Mouse (Mus musculus) stomach, postnatal 0 days (tissue): Measurements from ENCODE around the gene Oasl1.

Experiments used
- CTCF ChIP-seq: IDR thresholded peaks from 2 replicates; pipeline ENCODE4 v1.5.1; 2016; ENCODE audit warnings: antibody characterized with exemption, low read depth, mild to moderate bottlenecking, moderate library complexity
- EP300 ChIP-seq: optimal IDR thresholded peaks from 2 replicates; pipeline ENCODE3; 2016; ENCODE audit warnings: antibody characterized with exemption

DNA sequence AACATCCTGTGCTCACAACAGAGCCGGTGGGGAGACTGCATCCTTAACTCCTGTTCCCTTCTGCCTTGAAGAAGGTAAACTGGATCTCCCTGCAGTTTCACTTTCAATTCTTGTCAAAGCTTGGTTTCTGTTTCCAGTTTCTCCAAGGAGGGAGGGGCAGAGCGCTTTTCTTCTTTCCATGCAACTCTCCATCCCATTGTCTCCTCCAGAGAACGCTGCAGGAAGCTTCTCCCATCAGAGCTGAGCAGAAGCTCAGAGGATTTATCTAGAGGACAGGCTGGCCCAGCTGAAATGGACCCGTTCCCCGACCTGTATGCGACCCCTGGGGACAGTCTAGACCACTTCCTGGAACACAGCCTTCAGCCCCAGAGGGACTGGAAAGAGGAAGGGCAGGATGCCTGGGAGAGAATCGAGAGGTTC lies 25.7 kb upstream of the Oasl1 start:
- 0 out of 2 replicates have a peak, but pooled peaks have one; percentile 3 for TF ChIP-seq CTCF
- TF ChIP-seq EP300: no peak
